Mouse (Mus musculus): ENCODE results near the gene Hoga1. TPM values are rescaled to one million over a fixed set of nuclear protein-coding genes. Genes with fewer than 3 reads are reported as not detected.

The Hoga1 gene
- polyA plus RNA-seq, 1 experiment from 2014 or later = 16.2 TPM

GRCm38 (mm10) chr19:42001253-42001980, 44.0 kb upstream of the Hoga1 start:
- no peak for TF ChIP-seq CTCF (IDR thresholded peaks at IDR 0.05; ENCODE audit: low read depth)
- ATAC-seq = no peak
- 86% methylated on average over 12 of the region's 12 CpGs for WGBS

DNA sequence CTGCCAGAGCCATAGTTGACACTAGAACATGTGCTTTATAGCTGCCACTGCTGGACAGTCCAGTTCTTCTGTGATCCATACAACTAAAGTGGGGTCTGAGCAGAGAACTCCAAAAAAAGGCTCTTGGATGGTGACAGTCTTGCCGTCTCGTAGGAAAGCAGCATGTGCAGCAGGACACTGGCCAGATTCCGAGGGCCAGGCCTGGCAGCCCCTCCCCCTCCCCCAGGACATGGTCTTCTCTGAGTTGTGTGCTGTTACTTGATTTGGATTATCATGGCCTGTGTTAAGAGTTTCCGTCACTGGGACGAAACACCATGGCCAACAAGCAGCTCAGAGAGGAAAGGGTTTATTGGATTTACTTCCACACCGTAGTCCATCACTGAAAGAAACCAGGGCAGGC, 41.2 kb upstream of the Hoga1 start:
- Histone ChIP-seq H3K9me3 (ENCODE audit: control insufficient read depth) (no peaks in the 10 kb centered on the region), H3K4me2 (replicated peaks; ENCODE audit: low read depth) (no peak overlapping the region), H3K4me3 (ENCODE audit: low read depth, low read length) (no peak overlapping the region), H3K27me3 (replicated peaks; ENCODE audit: control insufficient read depth, insufficient read depth, low read length) (no peaks in the 10 kb centered on the region), H3K27ac (ENCODE audit: low read depth, low read length) (no peak overlapping the region), H3K9ac (ENCODE audit: low read depth, low read length) (no peak overlapping the region), H3K36me3 (ENCODE audit: control insufficient read depth, insufficient read depth) (no peaks in the 10 kb centered on the region), H3K4me1 (replicated peaks; ENCODE audit: control insufficient read depth, insufficient read depth, low read length) (0 out of 2 replicates have a peak, but pooled peaks cover 9% of the 10 kb centered on the region)
- TF ChIP-seq CTCF (IDR thresholded peaks at IDR 0.05; ENCODE audit: low read depth) = no peak
- whole genome bisulfite sequencing = 68% methylated on average over 6 of the region's 6 CpGs
- no peak for ATAC-seq

More at GRCm38 (mm10) chr19:42001253-42001980, 44.0 kb upstream of the Hoga1 start:
- no peak overlapping the region for H3K9ac ChIP-seq (ENCODE audit: low read depth, low read length)
- no peak overlapping the region for H3K4me3 ChIP-seq (ENCODE audit: low read depth, low read length)
- no peaks in the 10 kb centered on the region for H3K27me3 ChIP-seq (replicated peaks; ENCODE audit: control insufficient read depth, insufficient read depth, low read length)
- no peaks in the 10 kb centered on the region for H3K9me3 ChIP-seq (ENCODE audit: control insufficient read depth)
- H3K4me1 ChIP-seq (replicated peaks; ENCODE audit: control insufficient read depth, insufficient read depth, low read length) = 0 out of 2 replicates have a peak, but pooled peaks cover 14% of the 10 kb centered on the region
- H3K4me2 ChIP-seq (replicated peaks; ENCODE audit: low read depth) = no peak overlapping the region
- no peak overlapping the region for H3K27ac ChIP-seq (ENCODE audit: low read depth, low read length)
- H3K36me3 ChIP-seq (ENCODE audit: control insufficient read depth, insufficient read depth) = no peaks in the 10 kb centered on the region

- H3K36me3 ChIP-seq (ENCODE audit: control insufficient read depth, insufficient read depth) = no peaks in the 10 kb centered on the region
- H3K9me3 ChIP-seq (ENCODE audit: control insufficient read depth) = no peaks in the 10 kb centered on the region
- 0 out of 2 replicates have a peak, but pooled peaks cover 4% of the 10 kb centered on the region for H3K4me1 ChIP-seq (replicated peaks; ENCODE audit: control insufficient read depth, insufficient read depth, low read length)
- no peak overlapping the region for H3K9ac ChIP-seq (ENCODE audit: low read depth, low read length)
- no peaks in the 10 kb centered on the region for H3K27me3 ChIP-seq (replicated peaks; ENCODE audit: control insufficient read depth, insufficient read depth, low read length)
- no peak overlapping the region for H3K4me2 ChIP-seq (replicated peaks; ENCODE audit: low read depth)
- H3K4me3 ChIP-seq (ENCODE audit: low read depth, low read length) = no peak overlapping the region
- no peak for TF ChIP-seq CTCF (IDR thresholded peaks at IDR 0.05; ENCODE audit: low read depth)
- H3K27ac ChIP-seq (ENCODE audit: low read depth, low read length) = no peak overlapping the region
- WGBS = 63% methylated on average over 3 of the region's 3 CpGs
- ATAC-seq = no peak
Measured at GRCm38 (mm10) chr19:42005616-42006015, 39.8 kb upstream of the Hoga1 start.

GRCm38 (mm10) chr19:42006568-42006967, 38.8 kb upstream of the Hoga1 start:
- Histone ChIP-seq H3K9me3 (ENCODE audit: control insufficient read depth) (no peaks in the 10 kb centered on the region), H3K27ac (ENCODE audit: low read depth, low read length) (no peak overlapping the region), H3K36me3 (ENCODE audit: control insufficient read depth, insufficient read depth) (no peaks in the 10 kb centered on the region), H3K4me2 (replicated peaks; ENCODE audit: low read depth) (no peak overlapping the region), H3K27me3 (replicated peaks; ENCODE audit: control insufficient read depth, insufficient read depth, low read length) (no peaks in the 10 kb centered on the region), H3K9ac (ENCODE audit: low read depth, low read length) (no peak overlapping the region), H3K4me3 (ENCODE audit: low read depth, low read length) (no peak overlapping the region), H3K4me1 (replicated peaks; ENCODE audit: control insufficient read depth, insufficient read depth, low read length) (no peaks in the 10 kb centered on the region)
- 63% methylated on average over 8 of the region's 8 CpGs for WGBS
- no peak for ATAC-seq
- TF ChIP-seq CTCF (IDR thresholded peaks at IDR 0.05; ENCODE audit: low read depth) = no peak

DNA sequence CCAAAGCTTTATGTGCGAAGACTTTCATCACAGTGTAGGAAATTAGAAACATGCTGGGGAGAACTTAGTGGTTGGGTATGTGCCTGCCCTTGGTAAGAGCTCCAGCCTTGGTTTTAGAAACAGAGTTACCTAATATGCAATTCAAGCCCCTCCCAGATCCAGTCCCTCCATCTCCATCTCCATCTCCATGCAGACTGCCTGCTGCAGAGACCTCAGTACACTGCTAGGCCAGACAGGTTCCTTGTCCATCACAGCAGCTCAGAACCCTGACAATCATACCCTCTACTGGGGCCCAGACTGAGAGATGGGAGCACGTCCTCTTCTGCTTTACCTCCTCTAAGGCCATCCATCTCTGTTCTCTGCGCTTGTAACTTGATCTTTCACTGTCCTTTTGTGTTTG, 36.8 kb upstream of the Hoga1 start:
- no peak for TF ChIP-seq CTCF (IDR thresholded peaks at IDR 0.05; ENCODE audit: low read depth)
- Histone ChIP-seq H3K4me3 (ENCODE audit: low read depth, low read length) (no peak overlapping the region), H3K27me3 (replicated peaks; ENCODE audit: control insufficient read depth, insufficient read depth, low read length) (no peaks in the 10 kb centered on the region), H3K4me2 (replicated peaks; ENCODE audit: low read depth) (no peak overlapping the region), H3K9me3 (ENCODE audit: control insufficient read depth) (no peaks in the 10 kb centered on the region), H3K4me1 (replicated peaks; ENCODE audit: control insufficient read depth, insufficient read depth, low read length) (no peaks in the 10 kb centered on the region), H3K36me3 (ENCODE audit: control insufficient read depth, insufficient read depth) (no peaks in the 10 kb centered on the region), H3K27ac (ENCODE audit: low read depth, low read length) (no peak overlapping the region), H3K9ac (ENCODE audit: low read depth, low read length) (no peak overlapping the region)
- WGBS = 60% methylated on average over 3 of the region's 3 CpGs
- ATAC-seq = no peak

DNA sequence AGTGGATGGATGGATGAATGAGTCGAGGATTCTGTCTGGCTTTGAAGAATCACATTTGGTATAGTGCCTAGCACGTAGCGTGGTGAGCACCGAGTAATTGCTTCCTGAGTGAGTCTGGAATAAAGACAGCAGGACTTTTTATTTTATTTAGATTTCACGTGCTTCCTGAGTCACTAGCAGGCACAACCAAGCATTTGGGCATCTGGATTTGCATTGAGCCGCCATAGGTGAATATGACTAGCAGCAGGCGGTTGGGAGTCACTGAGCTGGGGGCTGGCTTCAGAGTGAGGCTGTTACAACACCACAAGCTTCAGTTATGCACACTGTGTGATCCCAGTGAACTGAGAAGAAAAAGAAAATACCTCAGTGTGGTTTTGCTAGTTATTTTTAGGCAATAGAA, 36.3 kb upstream of the Hoga1 start:
- Histone ChIP-seq H3K27ac (ENCODE audit: low read depth, low read length) (no peak overlapping the region), H3K9ac (ENCODE audit: low read depth, low read length) (no peak overlapping the region), H3K9me3 (ENCODE audit: control insufficient read depth) (no peaks in the 10 kb centered on the region), H3K4me3 (ENCODE audit: low read depth, low read length) (no peak overlapping the region), H3K27me3 (replicated peaks; ENCODE audit: control insufficient read depth, insufficient read depth, low read length) (no peaks in the 10 kb centered on the region), H3K36me3 (ENCODE audit: control insufficient read depth, insufficient read depth) (no peaks in the 10 kb centered on the region), H3K4me1 (replicated peaks; ENCODE audit: control insufficient read depth, insufficient read depth, low read length) (no peaks in the 10 kb centered on the region), H3K4me2 (replicated peaks; ENCODE audit: low read depth) (no peak overlapping the region)
- 55% methylated on average over 7 of the region's 7 CpGs for WGBS
- no peak for TF ChIP-seq CTCF (IDR thresholded peaks at IDR 0.05; ENCODE audit: low read depth)
- ATAC-seq = no peak

Measured in intestine, postnatal 0 days (tissue).